Mouse (Mus musculus) hindbrain, embryonic 15.5 days (tissue): ENCODE data around the gene Anks1b. TPM values are rescaled to one million over a fixed set of nuclear protein-coding genes. Genes with fewer than 3 reads are reported as not detected.

Experiments used
- ATAC-seq: fragments of 200-750 bp; cut with Nextera tagmentation; 2 replicates; pipeline ENCODE4 v1.8.0; 2017; ENCODE audit warnings: low read depth, moderate number of reproducible peaks, moderate TSS enrichment; ENCODE audit not compliant: low FRiP score
- H3K27ac ChIP-seq: fragments of 300-500 bp; sonication (generic); replicated peaks from 2 replicates; pipeline ENCODE4 v1.5.1; 2015; ENCODE audit warnings: mild to moderate bottlenecking, inconsistent platforms
- H3K27me3 ChIP-seq: fragments of 300-500 bp; sonication (generic); 2 replicates; pipeline ENCODE4 v1.6.1; 2015; ENCODE audit warnings: control low read depth, inconsistent platforms
- H3K36me3 ChIP-seq: fragments of 300-500 bp; sonication (generic); 2 replicates; pipeline ENCODE4 v1.6.1; 2015; ENCODE audit warnings: control low read depth, inconsistent platforms
- H3K4me1 ChIP-seq: fragments of 300-500 bp; sonication (generic); replicated peaks from 2 replicates; pipeline ENCODE4 v1.6.1; 2015; ENCODE audit warnings: control low read depth, inconsistent platforms
- H3K4me2 ChIP-seq: fragments of 300-500 bp; sonication (generic); 2 replicates; pipeline ENCODE4 v1.6.1; 2015; ENCODE audit warnings: moderate library complexity, mild to moderate bottlenecking, inconsistent platforms
- H3K4me3 ChIP-seq: fragments of 300-500 bp; sonication (generic); 2 replicates; pipeline ENCODE4 v1.5.1; 2015; ENCODE audit warnings: mild to moderate bottlenecking, inconsistent platforms
- H3K9ac ChIP-seq: fragments of 300-500 bp; sonication (generic); 2 replicates; pipeline ENCODE4 v1.6.1; 2015; ENCODE audit warnings: inconsistent platforms
- H3K9me3 ChIP-seq: fragments of 300-500 bp; sonication (generic); 2 replicates; pipeline ENCODE4 v1.6.1; 2016; ENCODE audit warnings: control low read depth, inconsistent platforms
- WGBS: fragments of 180-500 bp; shearing (Covaris S2); methylation state at CpG from one replicate; pipeline ENCODE4 v1.1.7; 2015; 5-methylcytosine and 5-hydroxymethylcytosine counted together
- polyA plus RNA-seq: library from polyadenylated mRNA; unstranded; fragments of >200 nt; fragmentation: Nextera tagmentation; extraction: Ambion mirVana; gene quantifications from 2 replicates; pipeline ENCODE4 v1.2.1, GENCODE M21; 2015

The Anks1b gene
- polyA plus RNA-seq, 1 experiment from 2014 or later, result 85.2 TPM

DNA sequence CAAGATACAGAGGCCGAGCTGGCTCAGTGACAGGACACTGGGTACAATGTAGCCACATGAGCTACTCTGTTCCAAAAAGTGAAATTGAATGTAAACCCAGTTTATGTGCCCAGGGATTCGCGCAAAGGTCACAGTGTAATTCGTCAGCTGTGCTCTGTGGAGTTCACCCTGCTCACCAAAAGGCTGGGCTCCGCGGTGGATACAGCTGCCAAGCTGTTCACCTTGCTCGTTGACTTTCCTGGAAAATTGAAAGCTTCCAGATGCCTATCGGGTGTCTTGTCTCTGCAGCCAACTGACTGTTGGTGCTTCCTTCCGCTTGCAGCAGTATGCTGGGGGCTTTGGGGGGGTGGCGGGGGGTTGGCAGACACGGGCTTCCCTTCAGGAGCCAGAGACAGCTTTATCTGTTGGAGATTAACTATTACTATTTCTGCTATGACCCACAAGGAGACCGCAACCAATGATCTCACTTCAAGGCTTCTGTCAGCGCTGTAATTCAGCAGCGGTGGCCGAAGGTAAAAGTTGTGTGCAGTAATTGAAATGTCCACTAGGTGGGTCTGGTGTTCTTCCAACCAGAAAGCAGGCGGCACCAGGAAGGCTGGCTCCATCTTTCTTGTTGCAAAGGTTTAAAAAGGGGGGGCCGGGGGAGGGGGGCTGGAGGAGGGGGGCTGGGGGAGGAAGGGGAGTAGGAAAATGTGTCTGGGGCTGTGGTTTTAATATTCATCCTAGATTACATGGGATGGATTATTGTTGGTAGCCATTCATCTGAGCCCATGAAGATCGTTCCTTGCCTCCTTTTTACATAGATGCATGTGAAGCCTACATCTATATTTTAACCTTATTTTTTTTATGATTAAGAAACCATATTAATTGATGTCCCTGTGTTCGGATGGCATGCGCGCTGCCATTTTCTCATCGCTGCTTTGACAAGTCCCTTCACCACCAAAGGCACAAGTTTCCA lies 855.4 kb downstream of the Anks1b start:
- Histone ChIP-seq H3K9ac (peak overlapping the region; percentile 37; the same call in 1 of the 2 replicates), H3K27me3 (no peaks in the 10 kb centered on the region), H3K4me3 (peak overlapping the region; percentile 27), H3K4me2 (peak overlapping the region; percentile 55), H3K4me1 (peaks cover 18% of the 10 kb centered on the region), H3K36me3 (no peaks in the 10 kb centered on the region), H3K27ac (peak overlapping the region; percentile 64), H3K9me3 (no peaks in the 10 kb centered on the region)
- peak; percentile 76 for ATAC-seq
- 25% methylated on average over 22 of the region's 22 CpGs for WGBS

DNA sequence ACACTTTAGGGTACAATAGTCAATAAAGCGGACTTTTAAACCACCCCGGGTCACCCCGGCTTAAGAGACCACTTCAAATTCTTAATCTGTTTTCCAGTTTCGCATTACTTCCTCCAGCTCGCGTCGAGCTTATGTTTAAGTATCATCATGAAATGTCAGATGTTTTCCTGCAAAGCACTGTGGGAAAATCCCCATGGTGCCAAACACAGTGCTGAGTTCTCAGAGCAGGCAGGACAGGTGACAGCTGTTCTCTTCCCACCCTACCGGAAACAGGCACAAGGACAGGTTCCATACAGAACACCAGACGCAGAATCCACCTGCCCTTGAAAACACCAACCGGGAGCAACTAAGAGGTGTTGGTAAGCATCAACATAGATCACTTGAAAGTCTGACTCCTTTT lies 856.2 kb downstream of the Anks1b start:
- Histone ChIP-seq H3K9me3 (no peaks in the 10 kb centered on the region), H3K4me3 (no peak overlapping the region), H3K36me3 (no peaks in the 10 kb centered on the region), H3K4me1 (peaks cover 18% of the 10 kb centered on the region), H3K27me3 (no peaks in the 10 kb centered on the region), H3K4me2 (peak overlapping the region; percentile 55; the same call in 1 of the 2 replicates), H3K9ac (no peak overlapping the region), H3K27ac (no peak overlapping the region)
- WGBS, result 52% methylated on average over 10 of the region's 10 CpGs
- no peak for ATAC-seq

DNA sequence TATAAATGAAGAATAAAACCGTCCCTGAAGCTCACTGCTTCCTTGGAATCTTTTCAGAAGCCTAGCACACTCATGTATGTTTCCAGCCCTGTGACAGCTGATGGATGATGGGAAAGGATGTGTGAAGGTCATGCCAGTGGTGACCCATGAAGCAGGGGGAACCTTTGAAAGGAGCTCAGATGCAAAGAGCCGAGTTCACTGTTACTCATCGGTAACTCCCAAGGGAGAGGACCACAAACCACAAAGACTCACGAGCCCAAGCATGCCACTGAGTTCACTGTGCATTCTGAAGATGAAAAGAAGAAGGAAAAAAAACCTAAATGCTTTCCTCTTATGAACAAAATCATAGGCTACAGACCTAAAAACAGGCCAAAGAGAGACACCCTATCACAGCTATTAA lies 859.5 kb downstream of the Anks1b start:
- no peak for ATAC-seq
- no peaks in the 10 kb centered on the region for H3K9me3 ChIP-seq
- H3K27me3 ChIP-seq, result no peaks in the 10 kb centered on the region
- H3K36me3 ChIP-seq, result no peaks in the 10 kb centered on the region
- H3K27ac ChIP-seq, result no peak overlapping the region
- WGBS, result 61% methylated on average over 4 of the region's 4 CpGs
- no peak overlapping the region for H3K4me2 ChIP-seq
- H3K4me1 ChIP-seq, result peaks cover 18% of the 10 kb centered on the region
- H3K4me3 ChIP-seq, result no peak overlapping the region
- no peak overlapping the region for H3K9ac ChIP-seq

GRCm38 (mm10) chr10:90733632-90734031 lies 860.3 kb downstream of the Anks1b start:
- Histone ChIP-seq H3K4me1 (peaks cover 11% of the 10 kb centered on the region), H3K9ac (no peak overlapping the region), H3K27me3 (no peaks in the 10 kb centered on the region), H3K9me3 (no peaks in the 10 kb centered on the region), H3K4me3 (no peak overlapping the region), H3K4me2 (no peak overlapping the region), H3K36me3 (no peaks in the 10 kb centered on the region), H3K27ac (no peak overlapping the region)
- ATAC-seq, result no peak; the same call in 1 of the 2 replicates
- 31% methylated on average over 5 of the region's 5 CpGs for WGBS

GRCm38 (mm10) chr10:90738475-90738874 lies 865.2 kb downstream of the Anks1b start:
- no peak for ATAC-seq
- 81% methylated on average over 2 of the region's 2 CpGs for WGBS

DNA sequence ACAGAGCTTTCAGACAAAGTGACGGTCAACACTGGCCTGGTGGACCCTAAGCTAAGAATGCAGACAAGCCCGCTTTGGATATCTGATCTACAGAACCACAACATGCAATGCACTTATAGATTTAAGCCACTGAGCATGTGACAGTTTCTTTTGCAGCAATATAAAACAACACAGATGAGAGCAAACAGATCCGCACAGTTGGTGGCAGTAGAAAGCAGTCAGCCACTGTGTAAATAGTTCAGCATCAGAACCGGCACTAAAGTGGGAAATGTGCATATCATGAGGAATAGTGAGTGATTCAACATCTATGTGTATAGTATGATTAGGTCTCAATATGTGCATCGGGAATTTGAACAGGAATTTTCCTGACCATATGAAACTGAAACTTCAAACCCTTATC lies 867.6 kb downstream of the Anks1b start:
- no peak overlapping the region for H3K27ac ChIP-seq
- H3K4me1 ChIP-seq, result no peaks in the 10 kb centered on the region
- WGBS, result 83% methylated on average over 5 of the region's 5 CpGs
- H3K9me3 ChIP-seq, result no peaks in the 10 kb centered on the region
- no peak overlapping the region for H3K4me3 ChIP-seq
- no peak overlapping the region for H3K4me2 ChIP-seq
- H3K9ac ChIP-seq, result no peak overlapping the region
- ATAC-seq, result no peak
- no peaks in the 10 kb centered on the region for H3K27me3 ChIP-seq
- H3K36me3 ChIP-seq, result no peaks in the 10 kb centered on the region

More at GRCm38 (mm10) chr10:90738475-90738874, 865.2 kb downstream of the Anks1b start:
- Histone ChIP-seq H3K4me2 (no peak overlapping the region), H3K4me3 (no peak overlapping the region), H3K27ac (no peak overlapping the region), H3K4me1 (no peaks in the 10 kb centered on the region), H3K9ac (no peak overlapping the region), H3K36me3 (no peaks in the 10 kb centered on the region), H3K9me3 (no peaks in the 10 kb centered on the region), H3K27me3 (no peaks in the 10 kb centered on the region)

DNA sequence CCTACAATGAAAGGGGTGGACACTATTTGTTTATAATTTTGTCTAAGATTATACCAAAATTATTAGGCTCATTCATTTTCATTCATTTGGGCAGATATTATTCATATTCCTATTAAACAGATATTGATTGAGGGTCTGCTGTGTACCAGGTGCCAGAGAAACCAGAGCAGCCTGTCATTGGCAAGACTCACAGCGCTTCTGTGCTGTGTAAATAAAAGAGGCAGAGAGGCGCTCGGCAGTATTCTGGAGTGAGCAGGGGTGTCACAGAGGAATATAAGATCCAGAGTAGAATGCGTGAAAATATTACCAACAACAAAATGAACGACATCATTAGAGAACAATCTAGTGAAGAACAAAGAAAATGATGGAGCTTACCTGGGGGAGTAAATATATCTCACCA lies 878.6 kb downstream of the Anks1b start:
- Histone ChIP-seq H3K4me1 (peaks cover 11% of the 10 kb centered on the region), H3K9ac (no peak overlapping the region), H3K27me3 (no peaks in the 10 kb centered on the region), H3K27ac (peak overlapping the region; percentile 53), H3K4me2 (no peak overlapping the region), H3K36me3 (no peaks in the 10 kb centered on the region), H3K4me3 (no peak overlapping the region), H3K9me3 (no peaks in the 10 kb centered on the region)
- 48% methylated on average over 5 of the region's 5 CpGs for WGBS
- ATAC-seq, result no peak

DNA sequence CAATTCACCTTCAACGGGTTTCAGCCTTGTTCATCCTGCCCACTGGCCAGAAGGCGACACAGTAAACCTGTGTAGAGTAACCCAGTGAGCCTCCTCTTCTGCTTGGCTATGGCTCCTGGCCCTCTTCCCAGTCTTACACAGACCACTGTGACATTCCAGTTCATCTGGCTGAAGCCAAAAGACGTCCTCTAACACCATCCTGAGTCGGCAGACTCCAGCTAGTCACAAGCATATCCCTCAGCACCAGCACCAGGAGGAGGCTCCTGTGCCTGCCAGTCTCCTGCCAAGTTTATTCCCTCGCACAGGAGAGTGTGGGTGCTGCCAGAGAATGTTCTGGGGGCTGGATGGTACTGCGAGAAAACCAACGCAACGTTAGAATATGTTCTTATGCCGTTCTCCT lies 879.8 kb downstream of the Anks1b start:
- Histone ChIP-seq H3K9ac (no peak overlapping the region), H3K4me2 (no peak overlapping the region), H3K4me1 (peaks cover 14% of the 10 kb centered on the region), H3K27me3 (no peaks in the 10 kb centered on the region), H3K9me3 (no peaks in the 10 kb centered on the region), H3K27ac (no peak overlapping the region), H3K4me3 (no peak overlapping the region), H3K36me3 (no peaks in the 10 kb centered on the region)
- ATAC-seq, result peak; percentile 63; the same call in 1 of the 2 replicates
- 68% methylated on average over 9 of the region's 9 CpGs for WGBS

- 85% methylated on average over 4 of the region's 4 CpGs for WGBS
- Histone ChIP-seq H3K4me1 (peaks cover 5% of the 10 kb centered on the region), H3K27me3 (no peaks in the 10 kb centered on the region), H3K36me3 (no peaks in the 10 kb centered on the region), H3K4me3 (no peak overlapping the region), H3K9me3 (no peaks in the 10 kb centered on the region), H3K4me2 (no peak overlapping the region), H3K27ac (no peak overlapping the region), H3K9ac (no peak overlapping the region)
- ATAC-seq, result no peak
Observed at GRCm38 (mm10) chr10:90757773-90758172, 884.5 kb downstream of the Anks1b start.

- no peak overlapping the region for H3K4me3 ChIP-seq
- peaks cover 5% of the 10 kb centered on the region for H3K4me1 ChIP-seq
- WGBS, result 85% methylated on average over 5 of the region's 5 CpGs
- ATAC-seq, result no peak
- no peaks in the 10 kb centered on the region for H3K9me3 ChIP-seq
- H3K9ac ChIP-seq, result no peak overlapping the region
- no peak overlapping the region for H3K4me2 ChIP-seq
- H3K27me3 ChIP-seq, result no peaks in the 10 kb centered on the region
- H3K36me3 ChIP-seq, result no peaks in the 10 kb centered on the region
- no peak overlapping the region for H3K27ac ChIP-seq
Observed at GRCm38 (mm10) chr10:90759929-90760328, 886.6 kb downstream of the Anks1b start.

DNA sequence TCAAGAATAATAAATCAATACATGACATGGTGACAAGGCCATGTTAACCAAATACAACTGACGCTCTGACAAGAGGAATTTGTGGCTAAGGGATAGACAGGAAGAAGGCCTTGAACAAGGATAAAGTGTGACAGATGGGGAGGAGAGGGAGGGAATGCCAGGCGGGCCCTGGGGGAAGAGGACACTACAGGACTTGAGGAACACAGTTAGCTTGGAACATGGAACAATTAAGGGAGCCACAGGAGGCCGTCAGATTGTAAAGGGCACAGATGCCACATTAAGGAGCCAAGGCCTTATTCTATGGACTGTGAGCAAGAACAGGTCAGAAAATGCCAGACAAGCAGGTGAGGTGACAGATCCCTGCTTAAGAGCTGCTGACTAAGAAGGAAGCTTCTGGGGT lies 893.0 kb downstream of the Anks1b start:
- Histone ChIP-seq H3K9me3 (no peaks in the 10 kb centered on the region), H3K4me1 (peaks cover 16% of the 10 kb centered on the region), H3K4me3 (no peak overlapping the region), H3K27me3 (no peaks in the 10 kb centered on the region), H3K4me2 (no peak overlapping the region), H3K27ac (no peak overlapping the region), H3K36me3 (no peaks in the 10 kb centered on the region), H3K9ac (no peak overlapping the region)
- ATAC-seq, result no peak
- 50% methylated on average over 3 of the region's 3 CpGs for WGBS

DNA sequence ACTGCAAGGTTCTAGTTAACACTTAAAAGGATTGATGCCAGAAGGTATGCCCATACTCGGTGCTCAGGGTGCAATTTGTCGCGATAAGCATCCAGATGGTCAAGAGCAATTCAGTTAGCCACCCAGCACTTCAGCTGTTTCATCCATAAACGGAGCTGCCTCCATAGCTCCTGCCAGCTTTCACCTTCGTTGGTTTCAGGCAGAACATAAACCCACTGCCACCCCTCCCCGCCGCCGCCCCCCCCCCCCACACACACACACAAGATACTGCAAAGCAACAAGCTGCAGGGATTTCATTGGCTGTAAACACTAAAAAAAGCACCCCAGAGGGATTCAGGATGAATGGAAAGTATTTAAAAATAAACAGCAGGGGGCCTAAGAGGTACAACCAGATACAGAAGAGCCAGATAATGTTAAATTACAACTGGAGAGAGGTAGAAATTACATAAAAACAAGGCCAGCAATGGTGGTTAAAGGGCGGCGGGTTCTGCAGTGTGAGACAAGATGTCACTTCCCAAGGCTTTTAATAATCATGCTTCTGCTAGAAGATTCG lies 897.2 kb downstream of the Anks1b start:
- Histone ChIP-seq H3K27ac (peak overlapping the region; percentile 34), H3K4me2 (peak overlapping the region; percentile 27; the same call in 1 of the 2 replicates)
- ATAC-seq, result no peak; the same call in 1 of the 2 replicates

More for the DNA sequence above, 897.2 kb downstream of the Anks1b start:
- Histone ChIP-seq H3K9me3 (no peaks in the 10 kb centered on the region), H3K4me1 (peaks cover 31% of the 10 kb centered on the region), H3K27me3 (no peaks in the 10 kb centered on the region), H3K4me3 (no peak overlapping the region), H3K36me3 (no peaks in the 10 kb centered on the region), H3K9ac (no peak overlapping the region)
- 20% methylated on average over 11 of the region's 11 CpGs for WGBS
